Comparison of ENCODE assay signal across 11 mouse cellular contexts in genomic region chr3:94473115-94473505, GRCm38 (mm10). TPM values are rescaled to one million over a fixed set of nuclear protein-coding genes. Genes with fewer than 3 reads are reported as not detected.
A peak's percentile ranks its signal among the peaks of the same experiment; 100 is the strongest.
DNase-seq lines count a peak whose midpoint lies in the region; ATAC-seq and TF ChIP-seq lines count a peak whose summit lies in the region.
"Had no signal": no experiment of that assay in that cellular context is flagged by ENCODE, and none has a peak within 500 bp of the region (broad histone marks: within the 10 kb centered on the region; RNA-seq: fewer than 3 reads in every experiment).

No protein-coding gene starts in this region.

- H3K4me1 ChIP-seq in kidney, postnatal 0 days (replicated peaks; ENCODE audit: insufficient read depth, low read length): no peaks in the 10 kb centered on the region
- H3K4me1 ChIP-seq in forebrain, embryonic 13.5 days: peaks cover 41% of the 10 kb centered on the region
- H3K4me1 ChIP-seq in hindbrain, embryonic 16.5 days (ENCODE audit: control insufficient read depth, insufficient read depth, low read depth, low read length): peaks cover 19% of the 10 kb centered on the region

- no peak overlapping the region for H3K4me3 ChIP-seq in kidney, postnatal 0 days (replicated peaks; ENCODE audit: low read depth, low read length)
- H3K4me3 ChIP-seq in forebrain, embryonic 13.5 days: no peak overlapping the region
- no peak overlapping the region for H3K4me3 ChIP-seq in hindbrain, embryonic 16.5 days (ENCODE audit: low read length)
- H3K4me3 ChIP-seq in myocyte: no peak overlapping the region

- H3K9me3 ChIP-seq in kidney, postnatal 0 days (replicated peaks; ENCODE audit: low read length): no peaks in the 10 kb centered on the region
- no peaks in the 10 kb centered on the region for H3K9me3 ChIP-seq in forebrain, embryonic 13.5 days (replicated peaks)
- no peaks in the 10 kb centered on the region for H3K9me3 ChIP-seq in hindbrain, embryonic 16.5 days (ENCODE audit: control insufficient read depth, low read length)

- no peaks in the 10 kb centered on the region for H3K79me2 ChIP-seq in myocyte (ENCODE audit: control insufficient read depth, insufficient read depth)

- WGBS in kidney, postnatal 0 days: 28% methylated on average over 10 of the region's 10 CpGs
- WGBS in forebrain, embryonic 13.5 days: 46% methylated on average over 10 of the region's 10 CpGs
- WGBS in hindbrain, embryonic 16.5 days: 48% methylated on average over 10 of the region's 10 CpGs

- H3K4me2 ChIP-seq in kidney, postnatal 0 days (ENCODE audit: low read length): peak overlapping the region; percentile 40; the same call in 1 of the 2 replicates
- peak overlapping the region; percentile 55 for H3K4me2 ChIP-seq in forebrain, embryonic 13.5 days
- H3K4me2 ChIP-seq in hindbrain, embryonic 16.5 days (ENCODE audit: low read length): peak overlapping the region; percentile 60
- peak overlapping the region; percentile 49 for H3K4me2 ChIP-seq in myocyte (ENCODE audit: low read depth)

- H3K27me3 ChIP-seq in kidney, postnatal 0 days (ENCODE audit: insufficient read depth, low read length): no peaks in the 10 kb centered on the region
- peaks cover 3% of the 10 kb centered on the region; the same call in 1 of the 2 replicates for H3K27me3 ChIP-seq in forebrain, embryonic 13.5 days
- H3K27me3 ChIP-seq in hindbrain, embryonic 16.5 days (replicated peaks; ENCODE audit: control insufficient read depth, insufficient read depth, low read length): no peaks in the 10 kb centered on the region
- H3K27me3 ChIP-seq in myocyte (ENCODE audit: control insufficient read depth, insufficient read depth, insufficient read length): no peaks in the 10 kb centered on the region

- H3K36me3 ChIP-seq in kidney, postnatal 0 days (ENCODE audit: insufficient read depth, low read length): no peaks in the 10 kb centered on the region
- no peaks in the 10 kb centered on the region for H3K36me3 ChIP-seq in forebrain, embryonic 13.5 days (ENCODE audit: poor library complexity, severe bottlenecking)
- H3K36me3 ChIP-seq in hindbrain, embryonic 16.5 days (ENCODE audit: control insufficient read depth, insufficient read depth, low read length): no peaks in the 10 kb centered on the region
- H3K36me3 ChIP-seq in myocyte (ENCODE audit: control insufficient read depth, insufficient read depth): no peaks in the 10 kb centered on the region

- no peak for TF ChIP-seq CTCF in kidney, postnatal 0 days (IDR thresholded peaks at IDR 0.05; ENCODE audit: low read depth)

- no peak for TF ChIP-seq POLR2A in myocyte (IDR thresholded peaks at IDR 0.05; ENCODE audit: insufficient read length, low read depth)

- no peak overlapping the region for H3K9ac ChIP-seq in kidney, postnatal 0 days (ENCODE audit: low read depth, low read length)
- H3K9ac ChIP-seq in forebrain, embryonic 13.5 days: 0 out of 2 replicates have a peak overlapping the region, but pooled peaks have one; percentile 3
- no peak overlapping the region for H3K9ac ChIP-seq in hindbrain, embryonic 16.5 days (ENCODE audit: low read depth, low read length)

- DNase-seq in kidney, postnatal 0 days (ENCODE audit: low spot score): no peak
- DNase-seq in kidney, postnatal 14 days: no peak
- DNase-seq in embryo, embryonic 10 days (ENCODE audit: low spot score): no peak
- DNase-seq in adipocyte (ENCODE audit: low spot score): no peak
- DNase-seq: right cerebral cortex, postnatal 14 days had no signal

- no peak overlapping the region for H3K27ac ChIP-seq in kidney, postnatal 0 days
- H3K27ac ChIP-seq in forebrain, embryonic 13.5 days: peak overlapping the region; percentile 17; the same call in 1 of the 2 replicates
- H3K27ac ChIP-seq in hindbrain, embryonic 16.5 days (ENCODE audit: low read depth, low read length): no peak overlapping the region

- H3ac ChIP-seq in myocyte (ENCODE audit: control insufficient read depth, insufficient read length): no peak overlapping the region

- no peak for ATAC-seq in kidney, postnatal 0 days (replicated peaks; ENCODE audit: low FRiP score, low read depth)
- no peak for ATAC-seq in forebrain, embryonic 13.5 days
- no peak for ATAC-seq in hindbrain, embryonic 16.5 days
- no peak for ATAC-seq in erythroid progenitor cell, adult 5-6 weeks (replicated peaks; ENCODE audit: low FRiP score, poor library complexity, severe bottlenecking)

TF ChIP-seq in myocyte, 11 proteins besides CTCF, POLR2A, EP300 and RAD21:
- TF ChIP-seq POLR2AphosphoS2 (IDR thresholded peaks at IDR 0.05; ENCODE audit: insufficient read length, low read depth): no peak
- no peak for TF ChIP-seq REST (IDR thresholded peaks at IDR 0.05; ENCODE audit: insufficient read depth, insufficient read length)
- no peak for TF ChIP-seq CEBPB (IDR thresholded peaks at IDR 0.05; ENCODE audit: insufficient read depth, poor library complexity, severe bottlenecking)
- no peak for TF ChIP-seq TCF12 (IDR thresholded peaks at IDR 0.05; ENCODE audit: insufficient read depth, poor library complexity, severe bottlenecking)
- no peak for TF ChIP-seq SRF (IDR thresholded peaks at IDR 0.05; ENCODE audit: control insufficient read depth, insufficient read length, low read depth)
- no peak for TF ChIP-seq TCF3 (IDR thresholded peaks at IDR 0.05; ENCODE audit: insufficient read length, low read depth)
- no peak for TF ChIP-seq MAX (IDR thresholded peaks at IDR 0.05; ENCODE audit: low read depth)
- no peak for TF ChIP-seq E2F4 (IDR thresholded peaks at IDR 0.05; ENCODE audit: insufficient read depth)
- TF ChIP-seq MYOG (IDR thresholded peaks at IDR 0.05; ENCODE audit: control insufficient read depth in 1 of 3, insufficient read depth in 1 of 3, insufficient read length in 2 of 3, low read depth in 2 of 3): no peak
- no peak for TF ChIP-seq USF1 (IDR thresholded peaks at IDR 0.05; ENCODE audit: low read depth)
- TF ChIP-seq MYOD1 (IDR thresholded peaks at IDR 0.05; ENCODE audit: control insufficient read depth in 1 of 3, insufficient read length in 2 of 3, low read depth in 2 of 3): no peak
TF ChIP-seq in myocyte: peak in this region for 0.

RNA-seq across cellular contexts. Expression of gene Celf3, which starts 5.0 kb away (rescaled TPM):
- polyA plus RNA-seq in kidney, postnatal 0 days (2015; fragmentation: Nextera tagmentation; extraction: Ambion mirVana): 0.39 and 0.50 TPM in 2 replicates
- polyA plus RNA-seq in forebrain, embryonic 13.5 days (2015; fragmentation: Nextera tagmentation; extraction: Ambion mirVana): 320 and 332 TPM in 2 replicates
- polyA plus RNA-seq in hindbrain, embryonic 16.5 days (2015; fragmentation: Nextera tagmentation; extraction: Ambion mirVana): 184 and 191 TPM in 2 replicates
- polyA plus RNA-seq in myocyte (2012; fragmentation: generic; extraction: Trizol): 0.11 TPM
- total RNA-seq in erythroid progenitor cell, adult 5-6 weeks (2015; ENCODE audit: low replicate concordance): not detected in 2 replicates
- total RNA-seq in erythroid progenitor cell, adult 5-6 weeks (2017; ENCODE audit: low replicate concordance): not detected in 2 replicates

RNA-seq across cellular contexts. Expression of gene Riiad1, which starts 7.0 kb away (rescaled TPM):
- 2.0 TPM in 2 replicates for polyA plus RNA-seq in kidney, postnatal 0 days (2015; fragmentation: Nextera tagmentation; extraction: Ambion mirVana)
- polyA plus RNA-seq in forebrain, embryonic 13.5 days (2015; fragmentation: Nextera tagmentation; extraction: Ambion mirVana): 20.2 and 22.8 TPM in 2 replicates
- polyA plus RNA-seq in hindbrain, embryonic 16.5 days (2015; fragmentation: Nextera tagmentation; extraction: Ambion mirVana): 14.0 and 17.8 TPM in 2 replicates
- 0.36 TPM for polyA plus RNA-seq in myocyte (2012; fragmentation: generic; extraction: Trizol)
- not detected in 2 replicates for total RNA-seq in erythroid progenitor cell, adult 5-6 weeks (2015; ENCODE audit: low replicate concordance)
- total RNA-seq in erythroid progenitor cell, adult 5-6 weeks (2017; ENCODE audit: low replicate concordance): not detected in 2 replicates

RNA-seq across cellular contexts. Expression of gene Oaz3, which starts 29.4 kb away (rescaled TPM):
- 0.13 and 0.24 TPM in 2 replicates for polyA plus RNA-seq in kidney, postnatal 0 days (2015; fragmentation: Nextera tagmentation; extraction: Ambion mirVana)
- 1.2 and 1.4 TPM in 2 replicates for polyA plus RNA-seq in forebrain, embryonic 13.5 days (2015; fragmentation: Nextera tagmentation; extraction: Ambion mirVana)
- polyA plus RNA-seq in hindbrain, embryonic 16.5 days (2015; fragmentation: Nextera tagmentation; extraction: Ambion mirVana): 0.90 and 1.7 TPM in 2 replicates
- 0.10 TPM for polyA plus RNA-seq in myocyte (2012; fragmentation: generic; extraction: Trizol)
- 0.84 TPM in 1 of 2 replicates, not detected in the other for total RNA-seq in erythroid progenitor cell, adult 5-6 weeks (2015; ENCODE audit: low replicate concordance)
- not detected in 2 replicates for total RNA-seq in erythroid progenitor cell, adult 5-6 weeks (2017; ENCODE audit: low replicate concordance)
- total RNA-seq: adrenal gland, postnatal 14 days had no signal
- polyA plus RNA-seq: lung, adult 2 months had no signal

RNA-seq across cellular contexts. Expression of gene Mrpl9, which starts 30.0 kb away (rescaled TPM):
- 52.7 and 57.1 TPM in 2 replicates for polyA plus RNA-seq in kidney, postnatal 0 days (2015; fragmentation: Nextera tagmentation; extraction: Ambion mirVana)
- 62.8 and 62.9 TPM in 2 replicates for polyA plus RNA-seq in forebrain, embryonic 13.5 days (2015; fragmentation: Nextera tagmentation; extraction: Ambion mirVana)
- 63.7 and 64.5 TPM in 2 replicates for polyA plus RNA-seq in hindbrain, embryonic 16.5 days (2015; fragmentation: Nextera tagmentation; extraction: Ambion mirVana)
- 75.1 TPM for polyA plus RNA-seq in myocyte (2012; fragmentation: generic; extraction: Trizol)
- 15.5 and 19.5 TPM in 2 replicates for total RNA-seq in erythroid progenitor cell, adult 5-6 weeks (2015; ENCODE audit: low replicate concordance)
- total RNA-seq in erythroid progenitor cell, adult 5-6 weeks (2017; ENCODE audit: low replicate concordance): 17.7 and 27.5 TPM in 2 replicates

Comparison
In these comparisons a context has a peak if more than half of its experiments do, and no peak if none do; other contexts are left out.
1. RNA of gene Celf3, which starts 5.0 kb away (polyA plus RNA-seq): 320 to 332 TPM in forebrain, embryonic 13.5 days and 184 to 191 TPM in hindbrain, embryonic 16.5 days; 0.39 to 0.50 TPM in kidney, postnatal 0 days and 0.11 TPM in myocyte (single experiment); every median in the first group is over 100 times any median in the second.
2. Peak in every context shown above with its lines, with median percentiles within 50 percentile points of each other: H3K4me2 ChIP-seq.